Mouse (Mus musculus) layer of hippocampus, adult 9-10 months (tissue): ENCODE results near the gene Ralb.

ENCODE experiments used
- DNase-seq: peaks from one replicate; pipeline ENCODE4 v3.0.0; 2022; ENCODE audit warnings: low spot score

Ralb gene

GRCm38 (mm10) chr1:119492505-119492904, 12.1 kb downstream of the Ralb start:
- DNase-seq, result no peak

- no peak for DNase-seq
These were observed 12.5 kb downstream of the Ralb start for GRCm38 (mm10) chr1:119492097-119492496.

- DNase-seq, result no peak
These were observed 13.8 kb downstream of the Ralb start for GRCm38 (mm10) chr1:119490765-119491164.

DNA sequence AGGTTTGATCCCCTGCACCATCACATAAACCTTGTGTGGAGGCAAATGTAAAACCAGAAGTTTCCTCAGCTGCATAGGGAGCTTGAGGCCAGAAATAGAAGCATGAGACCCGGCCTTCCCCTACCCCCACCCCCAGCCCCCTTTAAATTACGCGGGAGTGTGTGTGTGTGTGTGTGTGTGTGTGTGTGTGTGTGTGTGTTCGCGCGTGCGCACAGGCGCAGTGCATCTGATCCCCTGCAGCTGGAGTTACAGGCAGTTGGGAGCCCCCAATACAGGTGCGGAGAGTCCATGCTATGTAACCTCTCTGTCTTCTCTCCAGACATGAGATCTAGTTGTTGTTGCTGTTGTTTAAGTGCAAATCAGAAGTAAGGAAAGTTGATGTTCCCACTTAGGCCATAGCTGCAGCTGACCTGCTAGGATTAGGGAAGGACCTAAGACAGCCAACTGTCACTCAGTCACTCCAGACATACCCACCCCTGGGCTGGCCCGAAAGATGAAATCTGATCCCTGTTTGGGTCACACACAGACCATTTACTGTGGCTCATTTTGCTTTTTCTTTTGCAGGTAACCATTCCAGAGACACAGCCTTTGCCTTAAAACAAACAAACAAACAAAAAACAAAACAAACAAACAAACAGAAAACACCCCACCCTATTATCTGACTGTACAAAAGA, 16.5 kb downstream of the Ralb start:
- DNase-seq, result no peak

- no peak for DNase-seq
These were observed 18.8 kb downstream of the Ralb start for GRCm38 (mm10) chr1:119485825-119486224.

DNA sequence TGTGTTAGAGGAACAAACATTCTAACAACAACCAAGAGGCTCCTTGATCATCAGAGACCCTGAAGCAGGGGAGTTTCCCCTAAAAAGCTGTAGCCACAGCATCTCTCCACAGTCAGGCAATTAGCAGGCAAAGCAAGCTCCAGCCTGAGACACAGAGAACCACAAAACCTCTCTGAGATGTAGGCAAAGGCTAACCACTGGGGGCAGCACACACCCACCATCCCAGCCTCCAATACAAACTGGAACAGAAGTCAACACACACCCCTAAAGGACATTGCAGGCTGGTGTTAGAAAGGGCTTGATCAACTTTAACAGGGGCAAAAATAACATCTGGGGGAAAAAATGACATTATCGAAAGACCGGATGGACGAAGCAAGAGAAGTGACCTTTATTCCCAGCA, 20.1 kb downstream of the Ralb start:
- DNase-seq, result no peak

DNA sequence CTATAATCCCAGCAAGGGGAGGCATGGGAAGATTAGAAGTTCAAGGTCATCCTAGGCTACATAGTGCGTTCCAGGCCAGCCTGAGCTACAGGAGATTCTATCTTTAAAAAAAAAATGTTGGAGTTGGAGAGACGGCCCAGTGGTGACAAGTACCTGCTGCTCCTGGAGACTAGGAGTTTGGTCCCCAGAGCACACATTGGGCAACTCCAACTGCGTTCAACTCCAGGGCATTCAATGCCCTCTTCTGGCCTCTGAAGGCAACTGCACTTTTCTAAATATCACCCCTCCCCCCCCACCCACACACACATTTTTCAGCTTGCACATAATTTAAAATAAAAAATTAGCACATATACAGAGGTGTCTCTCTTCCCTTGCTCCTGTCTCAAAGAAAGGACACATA, 21.7 kb downstream of the Ralb start:
- no peak for DNase-seq

- no peak for DNase-seq
These were observed 23.2 kb downstream of the Ralb start for GRCm38 (mm10) chr1:119481205-119481932.

DNA sequence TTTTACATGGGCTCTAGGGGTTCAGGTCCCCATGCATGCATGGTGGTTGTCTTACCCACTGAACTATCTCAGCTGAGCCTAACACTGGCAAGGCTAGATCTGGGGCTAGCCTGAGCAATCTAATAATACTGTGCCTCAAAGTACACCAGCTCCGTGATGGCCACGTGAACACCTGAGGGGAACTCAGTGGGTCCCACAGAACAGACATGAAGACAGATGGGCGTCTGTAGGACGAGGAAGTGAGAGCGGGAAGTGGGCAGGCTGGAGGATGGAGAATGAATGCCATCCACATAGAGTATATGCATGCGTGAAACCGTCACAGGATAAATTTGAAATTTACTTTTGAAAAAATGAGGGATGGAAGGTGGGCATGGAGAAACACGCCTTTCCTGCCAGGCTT, 23.9 kb downstream of the Ralb start:
- no peak for DNase-seq

GRCm38 (mm10) chr1:119479641-119480040, 25.0 kb downstream of the Ralb start:
- DNase-seq, result no peak

DNA sequence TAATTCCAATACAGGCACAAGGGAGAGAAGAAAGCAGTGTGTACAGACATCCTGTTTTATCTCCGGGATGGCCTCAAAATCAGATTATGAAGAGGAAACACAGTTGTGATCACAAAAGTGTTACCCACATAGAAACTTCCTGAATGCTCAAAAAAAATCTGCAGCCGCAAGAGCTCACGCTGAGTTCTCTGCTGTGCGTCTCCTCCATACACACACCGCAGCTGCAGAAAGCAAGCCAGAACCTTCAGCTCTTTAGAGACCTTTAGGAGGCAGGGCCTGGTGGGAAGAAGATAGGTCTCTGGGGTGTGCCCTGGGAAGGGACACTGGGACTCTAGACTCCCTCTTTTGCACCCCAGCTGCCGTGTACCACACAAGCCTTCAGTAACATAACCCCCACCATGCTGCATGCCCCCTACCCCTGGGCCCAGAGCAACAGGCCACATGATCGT, 27.7 kb downstream of the Ralb start:
- no peak for DNase-seq

DNA sequence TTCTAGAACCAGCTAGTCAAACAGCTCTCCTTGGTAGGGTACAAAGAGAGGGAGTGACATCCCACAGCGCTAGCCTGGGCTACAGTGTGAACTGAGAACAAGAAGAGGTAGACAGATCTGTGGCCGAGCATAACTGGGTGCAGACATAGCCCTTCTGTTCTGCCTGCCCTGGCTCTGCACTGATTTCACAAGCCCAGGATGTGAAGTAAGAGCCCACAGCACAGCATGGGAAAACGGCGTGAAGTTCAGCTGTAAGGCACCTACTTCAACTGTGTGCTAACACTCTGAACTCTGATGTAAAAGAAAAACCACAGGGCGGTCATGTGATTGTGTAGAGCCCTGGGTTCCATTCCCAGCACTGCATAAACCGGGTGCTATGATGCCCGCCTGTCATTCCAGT, 29.9 kb downstream of the Ralb start:
- no peak for DNase-seq

GRCm38 (mm10) chr1:119472648-119473047, 31.9 kb downstream of the Ralb start:
- DNase-seq, result no peak

- no peak for DNase-seq
These were observed 32.7 kb downstream of the Ralb start for GRCm38 (mm10) chr1:119471793-119472396.

GRCm38 (mm10) chr1:119463386-119463785, 41.2 kb downstream of the Ralb start:
- no peak for DNase-seq

- no peak for DNase-seq
These were observed 44.5 kb downstream of the Ralb start for GRCm38 (mm10) chr1:119460062-119460461.

DNA sequence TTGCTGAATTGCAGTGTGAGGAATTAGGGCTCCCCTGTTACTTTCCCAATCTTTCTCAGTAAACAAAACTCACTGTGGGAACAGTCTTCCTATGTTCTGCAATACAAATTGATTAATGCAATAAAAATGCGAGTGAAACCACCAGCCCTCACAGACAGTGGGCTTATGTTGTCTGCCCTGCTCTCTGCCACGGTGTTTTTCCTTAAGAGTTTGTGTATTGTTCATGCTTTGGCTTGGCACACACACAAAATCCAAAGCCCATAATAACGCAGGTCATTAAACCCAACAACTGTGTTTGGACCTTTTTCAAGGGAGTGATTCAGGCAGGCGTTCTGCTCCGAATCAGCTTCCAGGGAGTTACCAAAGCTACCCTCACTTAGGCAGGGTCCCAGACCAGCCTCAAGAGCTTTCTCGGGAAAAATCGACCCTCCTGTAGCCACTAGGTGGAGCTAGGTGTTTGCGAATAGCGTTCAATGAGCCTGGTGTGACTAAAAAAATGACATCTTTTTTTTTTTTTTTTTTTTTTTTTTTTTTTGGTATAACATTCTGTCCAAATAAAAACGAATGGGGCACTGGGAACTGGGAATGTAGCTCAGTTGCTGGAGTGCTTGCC, 46.5 kb downstream of the Ralb start:
- peak; percentile 63 for DNase-seq

- DNase-seq, result no peak
These were observed 47.1 kb downstream of the Ralb start for GRCm38 (mm10) chr1:119457528-119457855.

GRCm38 (mm10) chr1:119456671-119457527, 47.7 kb downstream of the Ralb start:
- DNase-seq, result no peak

GRCm38 (mm10) chr1:119453731-119454130, 50.9 kb downstream of the Ralb start:
- DNase-seq, result no peak

DNA sequence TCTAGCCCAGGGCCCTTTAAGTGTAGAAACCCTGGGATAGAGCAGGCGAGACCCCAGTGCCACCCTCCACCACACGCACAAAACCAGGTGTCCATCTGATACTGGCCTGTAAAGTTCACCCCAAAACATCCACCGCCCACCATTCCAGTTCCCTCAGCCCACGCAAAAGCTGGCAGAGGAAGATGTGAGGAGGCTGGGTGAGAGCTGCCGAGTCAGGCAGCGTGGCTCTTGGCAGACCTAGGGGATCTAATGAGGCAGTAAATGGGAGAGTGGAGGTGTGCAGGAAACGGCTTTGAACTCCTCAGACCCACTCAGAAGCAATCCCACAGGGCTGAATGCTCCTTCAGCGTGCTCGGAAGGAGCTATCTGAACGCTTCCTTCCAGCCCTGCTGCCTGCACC, 53.2 kb downstream of the Ralb start:
- no peak for DNase-seq
